13 mouse cellular contexts compared by ENCODE assay signal in the genomic region with DNA sequence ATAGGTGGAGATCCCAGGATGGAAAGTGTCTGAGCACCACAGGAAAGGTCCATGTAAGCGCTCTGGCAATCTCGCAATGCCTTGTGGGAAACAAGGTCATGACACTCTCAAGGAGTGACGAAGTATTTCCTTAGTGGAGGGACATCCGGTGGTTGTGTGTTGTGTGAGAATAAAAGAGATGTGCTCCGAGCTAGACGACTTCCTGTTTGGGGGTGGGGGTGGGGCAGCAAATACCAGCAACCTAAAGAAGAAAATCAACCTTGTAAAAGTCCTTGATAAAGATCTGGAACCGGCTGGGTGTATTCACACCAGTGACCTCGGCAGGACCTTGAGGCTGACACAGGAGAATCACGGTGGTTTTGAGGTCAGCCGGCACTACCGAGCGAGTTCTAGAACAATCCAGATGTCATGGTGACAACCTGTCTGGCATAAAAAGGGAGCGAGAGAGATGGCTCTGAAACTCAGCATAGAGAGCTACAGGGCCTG. TPM values are rescaled to one million over a fixed set of nuclear protein-coding genes. Genes with fewer than 3 reads are reported as not detected.
A peak's percentile ranks its signal among the peaks of the same experiment; 100 is the strongest.
DNase-seq lines count a peak whose midpoint lies in the region; ATAC-seq lines count a peak whose summit lies in the region.
"Had no signal": no experiment of that assay in that cellular context is flagged by ENCODE, and none has a peak within 500 bp of the region (broad histone marks: within the 10 kb centered on the region; RNA-seq: fewer than 3 reads in every experiment).

No protein-coding gene starts in this region.

- DNase-seq in embryo, embryonic 10 days (ENCODE audit: low spot score) = peak; percentile 31
- DNase-seq in embryo, embryonic 10.5 days (ENCODE audit: low spot score) = no peak
- DNase-seq in spleen, postnatal 36 days (ENCODE audit: low spot score in 2 of 2) = peak; percentile 30 to 46
- no peak for DNase-seq in spleen, adult 12 weeks (ENCODE audit: low spot score)
- DNase-seq in right cerebral cortex, postnatal 14 days = no peak
- DNase-seq in left cerebral cortex, postnatal 36 days (ENCODE audit: low spot score in 2 of 2) = no peak
- no peak for DNase-seq in left cerebral cortex, postnatal 4 days
- DNase-seq: adrenal gland, adult 2 months; cerebellum, adult 18-20 months; heart, postnatal 4 days; kidney, postnatal 36 days had no signal

- ATAC-seq in megakaryocyte progenitor cell, adult 5-6 weeks (replicated peaks; ENCODE audit: poor library complexity) = peak; percentile 53

- intact Hi-C loops in left cerebral cortex, postnatal 36 days (cut with DNase I) = no loop called here
- intact Hi-C loops in left cerebral cortex, postnatal 4 days (cut with DNase I) = no loop called here

RNA-seq across cellular contexts. Expression of a gene that starts 23.0 kb away (rescaled TPM):
- total RNA-seq in megakaryocyte progenitor cell, adult 5-6 weeks (2015) = 0.02 TPM in 1 of 2 replicates, not detected in the other
- total RNA-seq in megakaryocyte progenitor cell, adult 5-6 weeks (2017) = not detected in 2 replicates
- total RNA-seq in left cerebral cortex, postnatal 36 days (2021) = 10 to 100 TPM in 1 of 2 experiments, 1 to 10 TPM in 1; 8.9 to 10.3 TPM
- 1 to 10 TPM; 4.0 to 4.9 TPM for total RNA-seq in left cerebral cortex, postnatal 4 days (2021)
- total RNA-seq: gastrocnemius, adult 18-20 months; heart, postnatal 4 days had no signal

RNA-seq across cellular contexts. Expression of a gene that starts 51.3 kb away (rescaled TPM):
- 51.0 and 54.1 TPM in 2 replicates for total RNA-seq in megakaryocyte progenitor cell, adult 5-6 weeks (2015)
- 29.0 and 40.3 TPM in 2 replicates for total RNA-seq in megakaryocyte progenitor cell, adult 5-6 weeks (2017)
- total RNA-seq in left cerebral cortex, postnatal 36 days (2021) = 10 to 100 TPM; 84.4 to 87.5 TPM
- total RNA-seq in left cerebral cortex, postnatal 4 days (2021) = 10 to 100 TPM; 56.0 to 61.5 TPM

Comparison
In these comparisons a context has a peak if more than half of its experiments do, and no peak if none do; other contexts are left out.
1. DNase-seq: peak in embryo, embryonic 10 days (single experiment) and spleen, postnatal 36 days (2 of 2); none in embryo, embryonic 10.5 days (single experiment), spleen, adult 12 weeks (single experiment), right cerebral cortex, postnatal 14 days (single experiment), left cerebral cortex, postnatal 36 days (0 of 2) and left cerebral cortex, postnatal 4 days (single experiment).
2. RNA of a gene that starts 23.0 kb away (total RNA-seq): 8.9 to 10.3 TPM in left cerebral cortex, postnatal 36 days and 4.0 to 4.9 TPM in left cerebral cortex, postnatal 4 days; 0.02 TPM in megakaryocyte progenitor cell, adult 5-6 weeks; every median in the first group is over 4 times any median in the second.